Mouse (Mus musculus) hindbrain, postnatal 0 days (tissue): Measurements from ENCODE around the gene Crhr1. TPM values are rescaled to one million over a fixed set of nuclear protein-coding genes. Genes with fewer than 3 reads are reported as not detected.
A peak's percentile ranks its signal among the peaks of the same experiment; 100 is the strongest.

Experiments
- ATAC-seq: fragments of 200-750 bp; cut with Nextera tagmentation; 2 replicates; pipeline ENCODE4 v1.8.0; 2017; ENCODE audit warnings: mild to moderate bottlenecking, moderate TSS enrichment, moderate library complexity
- DNase-seq: peaks from one replicate; pipeline ENCODE4 v3.0.0-alpha.2; 2015; ENCODE audit warnings: low spot score
- H3K27ac ChIP-seq: fragments of 300-500 bp; sonication (generic); 2 replicates; pipeline ENCODE4 v1.5.1; 2014; ENCODE audit warnings: mild to moderate bottlenecking
- H3K27me3 ChIP-seq: fragments of 300-500 bp; sonication (generic); 2 replicates; pipeline ENCODE4 v1.6.1; 2014; ENCODE audit warnings: low read length, mixed read lengths; ENCODE audit not compliant: insufficient read depth
- H3K36me3 ChIP-seq: fragments of 300-500 bp; sonication (generic); 2 replicates; pipeline ENCODE4 v1.6.1; 2014; ENCODE audit warnings: low read length, mixed read lengths; ENCODE audit not compliant: insufficient read depth
- H3K4me1 ChIP-seq: fragments of 300-500 bp; sonication (generic); 2 replicates; pipeline ENCODE4 v1.6.1; 2014; ENCODE audit warnings: antibody characterized with exemption, low read length, mixed read lengths; ENCODE audit not compliant: insufficient read depth
- H3K4me2 ChIP-seq: fragments of 300-500 bp; sonication (generic); 2 replicates; pipeline ENCODE4 v1.6.1; 2014; ENCODE audit warnings: low read depth, mild to moderate bottlenecking, low read length, moderate library complexity, mixed read lengths
- H3K4me3 ChIP-seq: fragments of 300-500 bp; sonication (generic); 2 replicates; pipeline ENCODE4 v1.5.1; 2014; ENCODE audit warnings: low read length
- H3K9ac ChIP-seq: fragments of 300-500 bp; sonication (generic); replicated peaks from 2 replicates; pipeline ENCODE4 v1.6.1; 2014; ENCODE audit warnings: mild to moderate bottlenecking, low read length, moderate library complexity, mixed read lengths
- H3K9me3 ChIP-seq: fragments of 300-500 bp; sonication (generic); 2 replicates; pipeline ENCODE4 v1.6.1; 2016; ENCODE audit warnings: low read length, mixed read lengths
- CTCF ChIP-seq: IDR thresholded peaks from 2 replicates; pipeline ENCODE4 v1.5.1; 2016; ENCODE audit warnings: antibody characterized with exemption, control low read depth, low read depth
- WGBS: fragments of 180-500 bp; shearing (Covaris S2); extraction: QIAGEN DNeasy Blood & Tissue Kit; methylation state at CpG from one replicate; pipeline ENCODE4 v1.1.7; 2014; 5-methylcytosine and 5-hydroxymethylcytosine counted together
- polyA plus RNA-seq: library from polyadenylated mRNA; unstranded; fragments of >200 nt; fragmentation: Nextera tagmentation; extraction: Ambion mirVana; gene quantifications from 2 replicates; pipeline ENCODE4 v1.2.1, GENCODE M21; 2015
- total RNA-seq: library from RNA; depleted of rRNA; stranded (reverse); fragments of >200 nt; gene quantifications from 2 replicates; pipeline ENCODE4 v1.2.3, GENCODE M21; 2014; rRNA removed

Gene Crhr1
- 27.0 and 28.0 TPM in 2 replicates for total RNA-seq
- polyA plus RNA-seq, result 6.5 and 6.8 TPM in 2 replicates

DNA sequence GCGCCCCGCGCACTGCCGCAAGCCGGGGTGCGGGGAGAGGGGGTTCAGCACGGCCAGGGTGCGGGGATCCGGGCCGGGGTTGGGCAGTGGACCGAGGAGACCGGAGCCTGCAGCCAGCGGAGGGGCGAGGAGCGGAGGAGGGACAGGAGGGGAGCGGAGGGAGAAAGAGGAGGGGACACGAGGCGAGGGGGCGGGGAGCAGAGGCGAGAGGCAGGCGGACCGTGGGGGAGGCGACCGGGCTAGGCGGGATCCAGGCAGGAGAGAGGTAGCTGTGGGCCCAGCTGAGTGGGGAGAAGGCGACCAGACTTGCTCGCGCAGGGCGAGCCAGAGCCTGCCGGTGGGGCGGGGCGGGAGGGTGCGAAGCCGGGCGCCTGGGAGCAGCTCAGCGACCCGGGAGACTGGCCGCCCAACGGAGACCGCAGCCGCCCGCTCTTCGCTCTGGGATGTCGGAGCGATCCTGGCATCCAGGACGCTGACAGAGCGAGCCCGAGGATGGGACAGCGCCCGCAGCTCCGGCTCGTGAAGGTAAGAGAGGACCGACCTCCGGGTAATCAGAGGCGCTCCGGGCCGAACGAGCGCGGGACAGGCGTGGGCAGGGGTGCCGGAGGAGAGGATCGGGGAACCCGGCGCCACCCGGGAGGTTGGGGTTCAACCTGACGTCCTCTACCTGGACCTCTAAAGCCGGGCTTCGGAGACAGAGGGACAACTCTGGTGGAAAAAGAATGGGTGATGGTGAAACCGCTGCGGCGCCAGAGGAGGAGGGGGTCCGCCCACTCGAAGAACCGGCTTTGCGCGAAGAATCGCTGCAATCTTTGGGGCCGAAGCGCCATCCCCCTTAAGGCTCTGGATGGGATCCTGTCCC is at the start of gene Crhr1:
Gene Crhr1, plus strand, starts transcription at position 276 of the 862 bp plus-strand sequence.
- Histone ChIP-seq H3K27ac (peak within 1 kb of the TSS; percentile 69), H3K9me3 (no peaks in the 10 kb centered on the region), H3K4me3 (peak within 1 kb of the TSS; percentile 61), H3K4me1 (peaks cover 8% of the 10 kb centered on the region), H3K9ac (peak within 1 kb of the TSS; percentile 64), H3K36me3 (no peaks in the 10 kb centered on the region), H3K27me3 (peaks cover 18% of the 10 kb centered on the region; the same call in 1 of the 2 replicates), H3K4me2 (peak within 1 kb of the TSS; percentile 94)
- ATAC-seq (peak; percentile 46; the same call in 1 of the 2 replicates), DNase-seq (peak; percentile 63)
- no peak for TF ChIP-seq CTCF
- under 1% methylated on average over 70 of the region's 80 CpGs for WGBS

DNA sequence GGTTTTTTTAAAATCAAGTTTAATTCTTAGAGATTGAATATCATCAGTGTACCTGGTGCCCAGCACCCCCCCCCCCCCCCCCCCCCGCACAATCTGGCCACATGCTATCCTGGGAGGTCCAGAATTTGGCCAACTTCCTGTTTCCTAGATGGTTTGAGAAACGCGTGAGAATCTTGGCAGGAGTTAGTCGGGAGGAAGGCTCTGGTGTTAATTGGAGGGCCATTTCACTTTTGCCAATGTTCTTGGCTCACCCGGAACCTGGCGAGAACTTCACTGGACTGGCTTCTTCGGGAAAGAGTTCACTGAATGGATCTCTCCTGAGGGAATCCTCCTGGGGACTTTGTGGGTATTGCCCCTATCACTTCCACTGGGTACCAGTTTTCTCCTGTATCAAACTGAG is 49.4 kb upstream of the Crhr1 start:
- Histone ChIP-seq H3K4me3 (no peak overlapping the region), H3K9me3 (no peaks in the 10 kb centered on the region), H3K4me1 (no peaks in the 10 kb centered on the region), H3K36me3 (no peaks in the 10 kb centered on the region), H3K27ac (no peak overlapping the region), H3K9ac (no peak overlapping the region), H3K27me3 (no peaks in the 10 kb centered on the region), H3K4me2 (no peak overlapping the region)
- no peak for TF ChIP-seq CTCF
- ATAC-seq, result no peak
- peak; percentile 12 for DNase-seq
- WGBS, result 64% methylated on average over 7 of the region's 7 CpGs

DNA sequence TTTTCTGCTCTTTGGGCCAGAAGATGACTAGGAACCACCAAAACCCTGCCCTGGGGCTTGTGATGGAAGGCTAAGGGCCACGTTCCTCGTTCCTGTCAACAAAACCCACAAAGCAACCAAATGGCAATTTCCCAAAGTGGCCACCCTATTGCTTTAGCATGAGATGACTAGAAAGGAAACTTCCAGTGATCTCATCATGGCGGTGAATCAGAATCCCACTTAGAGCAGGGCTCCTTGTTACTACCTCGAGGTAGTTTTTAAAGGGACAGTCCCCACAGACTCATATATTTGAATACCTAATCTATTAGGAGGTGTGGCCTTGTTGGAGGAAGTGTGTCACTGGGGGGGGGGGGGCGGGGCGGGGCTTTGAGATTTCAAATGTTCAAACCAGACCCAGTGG is 48.9 kb upstream of the Crhr1 start:
- TF ChIP-seq CTCF, result no peak
- H3K4me2 ChIP-seq, result no peak overlapping the region
- 82% methylated on average over 6 of the region's 6 CpGs for WGBS

DNA sequence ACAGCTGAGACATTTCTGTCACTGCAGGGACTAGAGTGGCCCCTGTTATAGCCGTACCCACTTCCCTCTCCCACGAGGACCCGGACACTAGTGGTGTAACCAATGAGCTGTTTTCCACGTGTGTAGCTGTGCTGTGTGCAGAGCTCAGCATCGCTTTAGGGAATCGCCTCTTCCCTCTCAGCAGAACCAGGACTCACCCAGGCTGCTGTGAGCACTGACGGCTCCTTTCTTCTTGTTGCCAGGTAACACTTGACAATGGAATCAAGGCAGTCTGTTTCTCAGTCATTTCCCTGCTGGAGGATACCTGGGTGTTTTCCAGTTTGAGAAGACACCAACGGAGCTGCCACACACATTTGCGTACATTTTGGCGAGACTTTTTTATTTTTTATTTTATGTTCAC is 44.1 kb upstream of the Crhr1 start:
- Histone ChIP-seq H3K4me3 (no peak overlapping the region), H3K36me3 (no peaks in the 10 kb centered on the region), H3K27me3 (no peaks in the 10 kb centered on the region), H3K4me1 (no peaks in the 10 kb centered on the region), H3K9ac (no peak overlapping the region), H3K9me3 (no peaks in the 10 kb centered on the region), H3K4me2 (no peak overlapping the region), H3K27ac (no peak overlapping the region)
- DNase-seq, result peak; percentile 24
- peak; percentile 43; the same call in 1 of the 2 replicates for ATAC-seq
- 26% methylated on average over 10 of the region's 10 CpGs for WGBS
- TF ChIP-seq CTCF, result no peak

More for the DNA sequence above, 48.9 kb upstream of the Crhr1 start:
- Histone ChIP-seq H3K4me3 (no peak overlapping the region), H3K9ac (no peak overlapping the region), H3K4me1 (no peaks in the 10 kb centered on the region), H3K27ac (no peak overlapping the region), H3K27me3 (no peaks in the 10 kb centered on the region), H3K36me3 (no peaks in the 10 kb centered on the region), H3K9me3 (no peaks in the 10 kb centered on the region)
- DNase-seq (no peak), ATAC-seq (no peak)

DNA sequence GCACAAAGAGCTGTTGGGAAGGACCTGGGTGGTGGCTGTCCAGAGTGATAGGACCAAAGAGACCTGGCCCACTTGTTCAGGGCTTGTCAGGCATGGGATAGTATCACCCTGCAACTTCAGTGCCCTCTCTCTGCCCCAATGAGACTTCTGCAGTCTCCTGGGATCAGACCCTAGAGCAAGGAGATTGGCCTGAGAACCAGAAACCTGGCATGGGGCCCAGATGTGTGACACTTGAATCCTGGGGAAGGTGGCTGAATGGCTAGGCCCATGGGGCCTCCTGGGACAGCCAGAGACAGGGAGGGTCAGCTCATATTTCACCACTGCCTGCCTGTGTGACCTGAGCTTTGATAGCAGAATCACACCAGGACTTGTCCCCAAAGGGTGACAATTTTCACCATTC is 41.9 kb upstream of the Crhr1 start:
- no peak for ATAC-seq
- H3K4me1 ChIP-seq, result no peaks in the 10 kb centered on the region
- H3K9ac ChIP-seq, result no peak overlapping the region
- TF ChIP-seq CTCF, result no peak
- no peak overlapping the region for H3K4me2 ChIP-seq
- H3K27me3 ChIP-seq, result no peaks in the 10 kb centered on the region
- no peaks in the 10 kb centered on the region for H3K36me3 ChIP-seq
- no peak for DNase-seq
- no peak overlapping the region for H3K27ac ChIP-seq
- no peaks in the 10 kb centered on the region for H3K9me3 ChIP-seq
- H3K4me3 ChIP-seq, result no peak overlapping the region

DNA sequence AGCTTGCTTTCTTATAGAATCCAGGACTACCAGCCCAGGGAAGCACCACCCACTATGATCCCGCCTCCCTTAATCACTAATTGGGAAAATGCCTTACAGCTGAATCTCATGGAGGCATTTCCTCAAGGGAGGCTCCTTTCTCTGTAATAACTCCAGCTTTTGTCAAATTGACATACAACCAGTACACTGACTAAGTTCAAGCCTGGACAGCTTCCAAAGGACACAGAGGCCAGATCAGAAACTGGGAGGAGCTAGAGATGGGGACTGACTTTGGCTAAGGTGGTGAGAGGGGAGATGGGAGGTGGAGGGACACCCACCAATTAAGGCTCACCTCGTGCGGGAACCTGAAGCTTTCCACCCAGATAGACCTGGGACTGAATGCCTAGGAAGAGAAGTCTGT is 37.5 kb upstream of the Crhr1 start:
- H3K4me3 ChIP-seq, result no peak overlapping the region

DNA sequence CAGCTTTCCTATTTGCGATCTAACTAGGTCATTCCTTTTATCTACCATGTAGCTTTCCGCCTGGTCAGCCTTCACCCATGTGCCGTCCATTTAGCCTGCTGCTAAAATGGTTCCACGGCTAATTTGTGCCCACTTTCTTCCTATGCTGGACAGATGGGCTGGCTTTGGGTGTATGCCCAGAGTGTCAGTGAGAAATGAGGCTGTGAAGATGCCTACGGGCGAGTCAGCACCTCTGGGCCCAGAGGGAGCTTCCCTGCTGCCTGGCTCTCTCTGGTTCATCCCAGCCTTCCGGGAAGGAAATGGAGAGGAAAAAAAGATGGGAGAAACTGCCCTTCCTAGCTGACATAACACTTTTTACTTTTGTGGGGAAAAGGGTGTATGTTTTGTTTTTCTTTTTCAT is 36.1 kb upstream of the Crhr1 start:
- TF ChIP-seq CTCF, result no peak
- Histone ChIP-seq H3K9ac (no peak overlapping the region), H3K4me2 (no peak overlapping the region), H3K36me3 (no peaks in the 10 kb centered on the region), H3K9me3 (no peaks in the 10 kb centered on the region), H3K4me3 (no peak overlapping the region), H3K27me3 (no peaks in the 10 kb centered on the region), H3K4me1 (peaks cover 4% of the 10 kb centered on the region; the same call in 1 of the 2 replicates), H3K27ac (no peak overlapping the region)
- no peak for ATAC-seq
- 51% methylated on average over 7 of the region's 7 CpGs for WGBS
- peak; percentile 27 for DNase-seq

More for the DNA sequence above, 37.5 kb upstream of the Crhr1 start:
- TF ChIP-seq CTCF, result no peak
- H3K9ac ChIP-seq, result no peak overlapping the region
- no peak overlapping the region for H3K27ac ChIP-seq
- H3K9me3 ChIP-seq, result no peaks in the 10 kb centered on the region
- ATAC-seq (no peak), DNase-seq (no peak)
- no peaks in the 10 kb centered on the region for H3K27me3 ChIP-seq
- no peaks in the 10 kb centered on the region for H3K36me3 ChIP-seq
- no peak overlapping the region for H3K4me2 ChIP-seq
- peaks cover 4% of the 10 kb centered on the region; the same call in 1 of the 2 replicates for H3K4me1 ChIP-seq
- 66% methylated on average over 3 of the region's 3 CpGs for WGBS
